Mouse (Mus musculus) heart, embryonic 12.5 days (tissue): ENCODE measurements around the gene Ccdc177. TPM values are rescaled to one million over a fixed set of nuclear protein-coding genes. Genes with fewer than 3 reads are reported as not detected.
"Not testable (repeated sequence)": the region's sequence is repeated elsewhere in the genome, so short reads cannot be mapped to it uniquely, and the experiment has no call there.

Source experiments
- ATAC-seq: fragments of 200-750 bp; cut with Nextera tagmentation; 2 replicates; pipeline ENCODE4 v1.8.0; 2017; ENCODE audit warnings: moderate TSS enrichment, moderate library complexity; ENCODE audit not compliant: insufficient number of reproducible peaks, low FRiP score
- H3K27ac ChIP-seq: fragments of 300-500 bp; sonication (generic); 2 replicates; pipeline ENCODE4 v1.5.1; 2016; ENCODE audit warnings: mild to moderate bottlenecking, moderate library complexity; ENCODE audit not compliant: poor library complexity, severe bottlenecking
- H3K27me3 ChIP-seq: fragments of 300-500 bp; sonication (generic); replicated peaks from 2 replicates; pipeline ENCODE4 v1.6.1; 2016; ENCODE audit warnings: mild to moderate bottlenecking, moderate library complexity
- H3K36me3 ChIP-seq: fragments of 300-500 bp; sonication (generic); 2 replicates; pipeline ENCODE4 v1.6.1; 2016; ENCODE audit warnings: mild to moderate bottlenecking, moderate library complexity
- H3K4me1 ChIP-seq: fragments of 300-500 bp; sonication (generic); replicated peaks from 2 replicates; pipeline ENCODE4 v1.6.1; 2016; ENCODE audit warnings: mild to moderate bottlenecking
- H3K4me2 ChIP-seq: fragments of 300-500 bp; sonication (generic); 2 replicates; pipeline ENCODE4 v1.6.1; 2016; ENCODE audit warnings: mild to moderate bottlenecking, moderate library complexity
- H3K4me3 ChIP-seq: fragments of 300-500 bp; sonication (generic); 2 replicates; pipeline ENCODE4 v1.5.1; 2016; ENCODE audit warnings: mild to moderate bottlenecking
- H3K9ac ChIP-seq: fragments of 300-500 bp; sonication (generic); 2 replicates; pipeline ENCODE4 v1.6.1; 2016; ENCODE audit warnings: mild to moderate bottlenecking, moderate library complexity
- H3K9me3 ChIP-seq: fragments of 300-500 bp; sonication (generic); replicated peaks from 2 replicates; pipeline ENCODE4 v1.6.1; 2016; ENCODE audit warnings: mild to moderate bottlenecking, moderate library complexity
- WGBS: fragments of 180-500 bp; shearing (Covaris S2); methylation state at CpG from one replicate; pipeline ENCODE4 v1.1.7; 2016; 5-methylcytosine and 5-hydroxymethylcytosine counted together
- polyA plus RNA-seq: library from polyadenylated mRNA; unstranded; fragments of >200 nt; fragmentation: Nextera tagmentation; extraction: Ambion mirVana; gene quantifications from 2 replicates; pipeline ENCODE4 v1.2.1, GENCODE M21; 2016

Ccdc177 gene
- polyA plus RNA-seq, 1 experiment from 2014 or later, result 0.03 TPM

- Histone ChIP-seq H3K27me3 (no peaks in the 10 kb centered on the region), H3K27ac (no peak overlapping the region), H3K36me3 (no peaks in the 10 kb centered on the region), H3K9me3 (no peaks in the 10 kb centered on the region), H3K4me3 (no peak overlapping the region), H3K4me1 (peaks cover 33% of the 10 kb centered on the region), H3K9ac (no peak overlapping the region), H3K4me2 (peak overlapping the region; percentile 21; the same call in 1 of the 2 replicates)
- WGBS, result 63% methylated on average over 5 of the region's 5 CpGs
- ATAC-seq, result no peak
Measured at GRCm38 (mm10) chr12:80792867-80793266, 32.4 kb upstream of the Ccdc177 start.

GRCm38 (mm10) chr12:80791571-80792444, 31.3 kb upstream of the Ccdc177 start:
- Histone ChIP-seq H3K27me3 (no peaks in the 10 kb centered on the region), H3K4me2 (peak overlapping the region; percentile 91), H3K9ac (peak overlapping the region; percentile 99), H3K4me1 (peaks cover 38% of the 10 kb centered on the region), H3K36me3 (no peaks in the 10 kb centered on the region), H3K4me3 (peak overlapping the region; percentile 98), H3K9me3 (no peaks in the 10 kb centered on the region), H3K27ac (peak overlapping the region; percentile 96)
- ATAC-seq, result no peak
- WGBS, result 34% methylated on average over 6 of the region's 6 CpGs

- Histone ChIP-seq H3K27ac (peak overlapping the region; percentile 96), H3K9ac (peak overlapping the region; percentile 99), H3K36me3 (no peaks in the 10 kb centered on the region), H3K4me3 (peak overlapping the region; percentile 98), H3K27me3 (no peaks in the 10 kb centered on the region), H3K4me2 (peak overlapping the region; percentile 91), H3K9me3 (no peaks in the 10 kb centered on the region), H3K4me1 (peaks cover 38% of the 10 kb centered on the region)
- WGBS, result under 1% methylated on average over 75 of the region's 80 CpGs
- peak; percentile 76 for ATAC-seq
Measured at GRCm38 (mm10) chr12:80790700-80791570, 30.4 kb upstream of the Ccdc177 start.

- peaks cover 32% of the 10 kb centered on the region for H3K4me1 ChIP-seq
Measured at GRCm38 (mm10) chr12:80789849-80790694, 29.6 kb upstream of the Ccdc177 start, which contains the start of gene Susd6. Gene Susd6, plus strand, starts transcription at chr12:80790510.

GRCm38 (mm10) chr12:80789276-80789675, 28.8 kb upstream of the Ccdc177 start:
- WGBS, result 73% methylated on average over 4 of the region's 4 CpGs
- ATAC-seq, H3K27me3 ChIP-seq, H3K4me2 ChIP-seq, H3K4me3 ChIP-seq, H3K27ac ChIP-seq, H3K9me3 ChIP-seq, H3K9ac ChIP-seq, H3K36me3 ChIP-seq: not testable (repeated sequence)
- peaks cover 30% of the 10 kb centered on the region for H3K4me1 ChIP-seq

More at GRCm38 (mm10) chr12:80789849-80790694, 29.6 kb upstream of the Ccdc177 start, which contains the start of gene Susd6:
- WGBS, result 3% methylated on average over 53 of the region's 56 CpGs
- Histone ChIP-seq H3K4me2 (peak within 1 kb of the TSS; percentile 91), H3K27ac (peak within 1 kb of the TSS; percentile 96), H3K9me3 (no peaks in the 10 kb centered on the region), H3K36me3 (no peaks in the 10 kb centered on the region), H3K27me3 (no peaks in the 10 kb centered on the region), H3K4me3 (peak within 1 kb of the TSS; percentile 98), H3K9ac (peak within 1 kb of the TSS; percentile 99)
- ATAC-seq, result peak; percentile 98

- WGBS, result 81% methylated on average over 3 of the region's 3 CpGs
- Histone ChIP-seq H3K4me3 (no peak overlapping the region), H3K9ac (no peak overlapping the region), H3K9me3 (no peaks in the 10 kb centered on the region), H3K27me3 (no peaks in the 10 kb centered on the region), H3K27ac (no peak overlapping the region), H3K4me2 (no peak overlapping the region), H3K36me3 (no peaks in the 10 kb centered on the region), H3K4me1 (peaks cover 26% of the 10 kb centered on the region)
- no peak for ATAC-seq
Measured at GRCm38 (mm10) chr12:80788188-80788587, 27.7 kb upstream of the Ccdc177 start.

GRCm38 (mm10) chr12:80787604-80788003, 27.1 kb upstream of the Ccdc177 start:
- Histone ChIP-seq H3K4me1 (peaks cover 22% of the 10 kb centered on the region), H3K9ac (no peak overlapping the region), H3K27ac (no peak overlapping the region), H3K27me3 (no peaks in the 10 kb centered on the region), H3K9me3 (no peaks in the 10 kb centered on the region), H3K4me2 (no peak overlapping the region), H3K4me3 (no peak overlapping the region), H3K36me3 (no peaks in the 10 kb centered on the region)
- no peak for ATAC-seq
- 29% methylated on average over 11 of the region's 11 CpGs for WGBS

GRCm38 (mm10) chr12:80786591-80786990, 26.1 kb upstream of the Ccdc177 start:
- H3K36me3 ChIP-seq, result no peaks in the 10 kb centered on the region
- no peak overlapping the region for H3K4me2 ChIP-seq
- ATAC-seq, result no peak
- H3K4me1 ChIP-seq, result peaks cover 13% of the 10 kb centered on the region
- no peak overlapping the region for H3K9ac ChIP-seq
- no peak overlapping the region for H3K27ac ChIP-seq
- no peaks in the 10 kb centered on the region for H3K9me3 ChIP-seq
- no peaks in the 10 kb centered on the region for H3K27me3 ChIP-seq
- no peak overlapping the region for H3K4me3 ChIP-seq
- 62% methylated on average over 1 of the region's 1 CpGs for WGBS

- Histone ChIP-seq H3K27me3 (no peaks in the 10 kb centered on the region), H3K4me2 (no peak overlapping the region), H3K27ac (no peak overlapping the region), H3K4me1 (peaks cover 13% of the 10 kb centered on the region), H3K9ac (no peak overlapping the region), H3K4me3 (no peak overlapping the region), H3K36me3 (no peaks in the 10 kb centered on the region), H3K9me3 (no peaks in the 10 kb centered on the region)
- 86% methylated on average over 4 of the region's 4 CpGs for WGBS
- no peak for ATAC-seq
Measured at GRCm38 (mm10) chr12:80785597-80785996, 25.1 kb upstream of the Ccdc177 start.

GRCm38 (mm10) chr12:80785005-80785404, 24.5 kb upstream of the Ccdc177 start:
- Histone ChIP-seq H3K4me2 (no peak overlapping the region), H3K4me1 (peaks cover 13% of the 10 kb centered on the region), H3K4me3 (no peak overlapping the region), H3K27ac (no peak overlapping the region), H3K9ac (no peak overlapping the region), H3K9me3 (no peaks in the 10 kb centered on the region), H3K36me3 (no peaks in the 10 kb centered on the region), H3K27me3 (no peaks in the 10 kb centered on the region)
- 75% methylated on average over 5 of the region's 5 CpGs for WGBS
- ATAC-seq, result no peak
